Comparison of ENCODE assay signal across 8 mouse cellular contexts in the genomic region with DNA sequence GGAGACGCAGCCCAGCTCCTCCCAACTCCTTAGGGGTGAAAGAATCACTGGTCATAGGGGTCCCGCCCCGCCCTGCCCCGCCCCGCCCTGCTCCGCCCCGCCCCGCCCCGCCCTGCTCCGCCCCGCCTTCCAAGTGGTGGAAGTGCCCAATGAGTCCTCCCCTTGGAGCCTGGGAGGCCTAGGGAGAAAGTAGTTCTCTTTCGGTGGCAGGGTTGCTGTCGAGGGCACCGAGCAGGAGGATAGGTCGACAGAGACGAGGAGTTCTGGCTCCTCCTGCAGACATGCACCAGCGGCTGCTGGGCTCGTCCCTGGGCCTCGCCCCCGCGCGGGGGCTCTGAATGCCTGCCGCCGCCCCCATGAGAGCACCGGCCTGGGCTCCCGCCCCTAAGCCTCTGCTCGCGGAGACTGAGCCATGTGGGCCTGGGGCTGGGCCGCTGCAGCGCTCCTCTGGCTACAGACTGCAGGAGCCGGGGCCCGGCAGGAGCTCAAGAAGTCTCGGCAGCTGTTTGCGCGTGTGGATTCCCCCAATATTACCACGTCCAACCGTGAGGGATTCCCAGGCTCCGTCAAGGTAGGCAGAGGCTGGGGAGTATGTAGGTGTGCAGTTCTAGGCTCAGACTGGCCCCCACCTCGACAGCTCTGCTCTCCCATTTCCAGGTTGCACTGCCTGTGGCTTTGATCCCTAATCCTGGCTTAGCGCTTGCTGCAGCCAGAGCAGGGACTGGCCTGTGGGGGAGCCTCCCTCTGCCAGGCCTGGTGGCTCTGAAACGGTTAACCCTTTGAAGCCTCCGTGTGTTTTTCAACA. TPM values are rescaled to one million over a fixed set of nuclear protein-coding genes. Genes with fewer than 3 reads are reported as not detected.
DNase-seq lines count a peak whose midpoint lies in the region.

C1qtnf12 (plus strand) TSS at position 152 of the 805 bp plus-strand sequence.

- peaks cover 55% of the 10 kb centered on the region for H3K36me3 ChIP-seq in hindbrain, embryonic 10.5 days

- peak within 1 kb of the TSS; percentile 83 for H3K27ac ChIP-seq in hindbrain, embryonic 10.5 days

- H3K27me3 ChIP-seq in hindbrain, embryonic 10.5 days (ENCODE audit: insufficient read depth, poor library complexity, severe bottlenecking): no peaks in the 10 kb centered on the region

- peak within 1 kb of the TSS; percentile 58 for H3K4me3 ChIP-seq in hindbrain, embryonic 10.5 days

- H3K4me1 ChIP-seq in hindbrain, embryonic 10.5 days (replicated peaks): peaks cover 26% of the 10 kb centered on the region

- DNase-seq in R1 (ENCODE audit: low read depth, low spot score) (peak; percentile 72), adipocyte (ENCODE audit: low spot score) (no peak)
- DNase-seq in cerebellum, postnatal 10 days: peak; percentile 62 to 65
- peak in 1 of 2 experiments; percentile 51 for DNase-seq in frontal cortex, adult 2 months (ENCODE audit: extremely low spot score in 1 of 2, low spot score in 1 of 2)
- peak; percentile 64 for DNase-seq in hindbrain, embryonic 10.5 days (ENCODE audit: low spot score)
- peak in 1 of 2 experiments; percentile 38 for DNase-seq in layer of hippocampus, postnatal 36 days
- peak; percentile 19 for DNase-seq in lung, postnatal 25 days (ENCODE audit: low spot score)
- peak; percentile 58 for DNase-seq in retina, postnatal 7 days (ENCODE audit: low read depth, low spot score)

- no peaks in the 10 kb centered on the region for H3K9me3 ChIP-seq in hindbrain, embryonic 10.5 days

- under 1% methylated on average over 42 of the region's 42 CpGs for WGBS in hindbrain, embryonic 10.5 days

RNA-seq across cellular contexts. Expression of gene C1qtnf12, which starts in this region (rescaled TPM):
- 14.3 and 17.1 TPM in 2 replicates for polyA plus RNA-seq in frontal cortex, adult 2 months (2012; rRNA removed)
- 24.4 and 25.2 TPM in 2 replicates for polyA plus RNA-seq in hindbrain, embryonic 10.5 days (2016; fragmentation: Nextera tagmentation; extraction: Ambion mirVana)
- 10 to 100 TPM; 12.7 to 18.6 TPM for total RNA-seq in layer of hippocampus, postnatal 36 days (2021)
